15 mouse cellular contexts compared by ENCODE assay signal in the genomic region with DNA sequence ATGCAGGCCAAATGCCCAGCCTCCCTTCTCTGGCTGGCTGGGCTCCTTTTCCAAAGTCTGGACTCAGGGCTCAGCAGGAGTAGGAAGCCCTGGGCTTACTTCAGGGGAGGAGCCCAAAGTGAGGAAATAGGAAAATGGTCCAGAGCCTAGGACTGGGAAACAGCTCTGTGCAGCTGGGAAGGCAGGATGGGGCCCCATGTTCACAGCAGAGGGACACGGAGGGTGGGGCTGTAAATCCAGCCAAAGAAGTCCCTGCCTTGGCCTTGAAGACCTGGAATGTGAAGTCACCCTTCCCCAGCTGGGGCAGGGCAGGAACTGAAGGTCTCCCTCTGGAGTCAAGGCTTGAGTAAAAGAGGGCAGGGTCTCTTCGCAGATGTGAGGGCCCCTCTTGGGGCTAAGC. TPM values are rescaled to one million over a fixed set of nuclear protein-coding genes. Genes with fewer than 3 reads are reported as not detected.
DNase-seq lines count a peak whose midpoint lies in the region; ATAC-seq and TF ChIP-seq lines count a peak whose summit lies in the region.
"Had no signal": no experiment of that assay in that cellular context is flagged by ENCODE, and none has a peak within 500 bp of the region (broad histone marks: within the 10 kb centered on the region; RNA-seq: fewer than 3 reads in every experiment).

No protein-coding gene starts in this region.

- no peak for TF ChIP-seq CTCF in intestine, postnatal 0 days (IDR thresholded peaks at IDR 0.05; ENCODE audit: low read depth)

- H3K9ac ChIP-seq in heart, embryonic 11.5 days (ENCODE audit: low read depth, low read length) = no peak overlapping the region
- no peak overlapping the region for H3K9ac ChIP-seq in intestine, postnatal 0 days (ENCODE audit: low read depth, low read length)
- H3K9ac ChIP-seq: liver, embryonic 15.5 days had no signal

- no peaks in the 10 kb centered on the region for H3K36me3 ChIP-seq in heart, embryonic 11.5 days (ENCODE audit: control insufficient read depth, insufficient read depth, low read length)
- H3K36me3 ChIP-seq in intestine, postnatal 0 days (ENCODE audit: control insufficient read depth, insufficient read depth) = no peaks in the 10 kb centered on the region
- H3K36me3 ChIP-seq: liver, embryonic 15.5 days had no signal

- H3K4me2 ChIP-seq in heart, embryonic 11.5 days = peak overlapping the region; percentile 6; the same call in 1 of the 2 replicates
- H3K4me2 ChIP-seq in intestine, postnatal 0 days (replicated peaks; ENCODE audit: low read depth) = no peak overlapping the region
- H3K4me2 ChIP-seq: liver, embryonic 15.5 days had no signal

- 44% methylated on average over 2 of the region's 2 CpGs for WGBS in heart, embryonic 11.5 days (ENCODE audit: insufficient replicate concordance)
- WGBS in intestine, postnatal 0 days = 15% methylated on average over 2 of the region's 2 CpGs

- 0 out of 2 replicates have a peak, but pooled peaks cover 2% of the 10 kb centered on the region for H3K27me3 ChIP-seq in heart, embryonic 11.5 days (ENCODE audit: control insufficient read depth, insufficient read depth, low read length)
- peaks cover 5% of the 10 kb centered on the region; the same call in 1 of the 2 replicates for H3K27me3 ChIP-seq in intestine, postnatal 0 days (replicated peaks; ENCODE audit: control insufficient read depth, insufficient read depth, low read length)

- no peak overlapping the region for H3K27ac ChIP-seq in heart, embryonic 11.5 days (ENCODE audit: low read depth, low read length)
- H3K27ac ChIP-seq in intestine, postnatal 0 days (ENCODE audit: low read depth, low read length) = no peak overlapping the region
- H3K27ac ChIP-seq: liver, embryonic 15.5 days had no signal

- H3K4me3 ChIP-seq in heart, embryonic 11.5 days (ENCODE audit: low read depth, low read length) = no peak overlapping the region
- no peak overlapping the region for H3K4me3 ChIP-seq in intestine, postnatal 0 days (ENCODE audit: low read depth, low read length)
- H3K4me3 ChIP-seq: liver, embryonic 15.5 days had no signal

- no peak for ATAC-seq in heart, embryonic 11.5 days (replicated peaks; ENCODE audit: insufficient number of reproducible peaks, low FRiP score, low TSS enrichment)
- peak; percentile 23; the same call in 1 of the 2 replicates for ATAC-seq in intestine, postnatal 0 days
- ATAC-seq: activated CD4-positive, CD25-positive, alpha-beta regulatory T cell, adult 4 months had no signal

- peak; percentile 20 for DNase-seq in embryo, embryonic 11 days
- DNase-seq in embryo, embryonic 9.5 days (ENCODE audit: extremely low spot score) = no peak
- DNase-seq in ES-CJ7 (ENCODE audit: low read depth, low spot score) (peak; percentile 46), liver (no peak)
- DNase-seq in adrenal gland, postnatal 14 days = no peak
- no peak for DNase-seq in cerebellum, postnatal 10 days
- DNase-seq: kidney, adult 18-20 months; layer of hippocampus, postnatal 36 days had no signal

- peaks cover 24% of the 10 kb centered on the region for H3K4me1 ChIP-seq in heart, embryonic 11.5 days (ENCODE audit: control insufficient read depth, insufficient read depth, low read length)
- peaks cover 3% of the 10 kb centered on the region; the same call in 1 of the 2 replicates for H3K4me1 ChIP-seq in intestine, postnatal 0 days (replicated peaks; ENCODE audit: control insufficient read depth, insufficient read depth, low read length)

- H3K9me3 ChIP-seq in heart, embryonic 11.5 days (replicated peaks; ENCODE audit: control insufficient read depth, low read length) = no peaks in the 10 kb centered on the region
- H3K9me3 ChIP-seq in intestine, postnatal 0 days (ENCODE audit: control insufficient read depth) = no peaks in the 10 kb centered on the region
- H3K9me3 ChIP-seq: liver, embryonic 15.5 days had no signal

RNA-seq across cellular contexts. Expression of a gene that starts 1.3 kb away (rescaled TPM):
- 10.9 and 13.1 TPM in 2 replicates for polyA plus RNA-seq in heart, embryonic 11.5 days (2014; fragmentation: Nextera tagmentation; extraction: Ambion mirVana)
- polyA plus RNA-seq in intestine, postnatal 0 days (2015; fragmentation: Nextera tagmentation; extraction: Ambion mirVana) = 2.7 and 3.8 TPM in 2 replicates
- 6.1 and 7.1 TPM in 2 replicates for total RNA-seq in adrenal gland, postnatal 14 days (2021)
- total RNA-seq: common myeloid progenitor, adult 5-6 weeks had no signal

RNA-seq across cellular contexts. Expression of a gene that starts 17.3 kb away (rescaled TPM):
- polyA plus RNA-seq in heart, embryonic 11.5 days (2014; fragmentation: Nextera tagmentation; extraction: Ambion mirVana) = 11.6 and 14.8 TPM in 2 replicates
- polyA plus RNA-seq in intestine, postnatal 0 days (2015; fragmentation: Nextera tagmentation; extraction: Ambion mirVana) = 4.2 and 4.3 TPM in 2 replicates
- total RNA-seq in adrenal gland, postnatal 14 days (2021) = 3.0 and 10.9 TPM in 2 replicates

RNA-seq across cellular contexts. Expression of a gene that starts 37.8 kb away (rescaled TPM):
- not detected in 2 replicates for polyA plus RNA-seq in heart, embryonic 11.5 days (2014; fragmentation: Nextera tagmentation; extraction: Ambion mirVana)
- not detected in 2 replicates for polyA plus RNA-seq in intestine, postnatal 0 days (2015; fragmentation: Nextera tagmentation; extraction: Ambion mirVana)
- not detected in 2 replicates for total RNA-seq in adrenal gland, postnatal 14 days (2021)
- polyA plus RNA-seq: activated CD4-positive, CD25-positive, alpha-beta regulatory T cell, adult 4 months; gonadal fat pad, adult 2 months; liver, embryonic 15.5 days; neural tube, embryonic 11.5 days had no signal

RNA-seq across cellular contexts. Expression of a gene that starts 41.6 kb away (rescaled TPM):
- polyA plus RNA-seq in heart, embryonic 11.5 days (2014; fragmentation: Nextera tagmentation; extraction: Ambion mirVana) = 200 and 209 TPM in 2 replicates
- 438 and 439 TPM in 2 replicates for polyA plus RNA-seq in intestine, postnatal 0 days (2015; fragmentation: Nextera tagmentation; extraction: Ambion mirVana)
- total RNA-seq in adrenal gland, postnatal 14 days (2021) = 169 and 183 TPM in 2 replicates

Comparison
In these comparisons a context has a peak if more than half of its experiments do, and no peak if none do; other contexts are left out.
1. DNase-seq: peak in embryo, embryonic 11 days (single experiment) and ES-CJ7 (single experiment); none in embryo, embryonic 9.5 days (single experiment), adrenal gland, postnatal 14 days (single experiment), liver (single experiment) and cerebellum, postnatal 10 days (0 of 2).